Mouse (Mus musculus) layer of hippocampus, postnatal 14 days (tissue): ENCODE results near the gene Tmprss9. TPM values are rescaled to one million over a fixed set of nuclear protein-coding genes. Genes with fewer than 3 reads are reported as not detected.

Experiments
- DNase-seq, 2 experiments: peaks; one replicate each; pipeline ENCODE4 v3.0.0; 2021 to 2022; ENCODE audit warnings: low spot score in 2 of 2, mixed read lengths in 1 of 2
- microRNA-seq, 2 experiments: library from miRNA; unstranded; fragments of <30 nt; microRNA quantifications; one replicate each; pipeline ENCODE4 v1.2.0; 2021
- total RNA-seq, 2 experiments: library from RNA; stranded (reverse); gene quantifications; 2 replicates each; pipeline ENCODE4 v1.2.3; 2021

Tmprss9 gene
- total RNA-seq, 2 experiments from 2014 or later = 0.38 to 0.44 TPM

DNA sequence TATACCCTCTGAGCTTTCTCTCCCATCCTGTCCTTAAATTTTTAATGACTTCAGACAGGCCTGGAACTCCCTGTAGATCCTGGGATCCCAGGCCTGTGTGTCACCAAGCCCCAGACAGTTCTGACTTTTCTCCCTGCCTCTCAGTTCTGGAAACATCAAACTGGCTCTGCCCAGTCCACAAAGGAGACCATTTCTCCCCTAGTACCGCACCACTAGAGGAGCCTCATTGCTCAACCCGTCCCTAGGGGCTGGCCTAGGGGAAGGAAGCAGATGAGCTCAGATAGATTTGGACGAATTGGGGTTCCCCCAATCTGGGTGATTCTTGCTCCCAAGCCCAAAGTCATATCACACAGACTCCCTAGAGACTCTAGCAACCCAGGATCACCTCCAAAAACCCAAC, 63.6 kb downstream of the Tmprss9 start:
- DNase-seq = no peak

GRCm38 (mm10) chr10:80935698-80936097, 64.0 kb downstream of the Tmprss9 start:
- no peak for DNase-seq

- peak; percentile 54 to 65 for DNase-seq
These were observed 64.6 kb downstream of the Tmprss9 start for GRCm38 (mm10) chr10:80936135-80936809.

DNA sequence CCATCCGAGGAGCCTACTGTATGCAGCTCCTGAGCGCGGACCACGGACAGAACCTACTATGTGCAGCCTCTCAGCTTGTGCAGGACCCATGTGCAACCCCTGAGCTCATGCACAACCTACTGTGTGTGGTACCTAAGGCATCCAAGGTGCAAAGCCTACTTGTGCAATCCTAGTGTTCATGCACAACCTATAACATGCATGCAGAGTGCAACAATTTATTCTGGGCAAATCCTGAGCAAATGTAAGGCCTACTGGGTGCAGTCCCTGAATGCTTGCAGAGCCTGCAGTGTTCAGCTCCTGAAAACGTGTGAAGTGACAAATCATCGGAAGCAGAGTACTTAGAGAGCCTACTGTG, 65.1 kb downstream of the Tmprss9 start:
- DNase-seq = no peak

GRCm38 (mm10) chr10:80937646-80938045, 66.0 kb downstream of the Tmprss9 start:
- DNase-seq = no peak

DNA sequence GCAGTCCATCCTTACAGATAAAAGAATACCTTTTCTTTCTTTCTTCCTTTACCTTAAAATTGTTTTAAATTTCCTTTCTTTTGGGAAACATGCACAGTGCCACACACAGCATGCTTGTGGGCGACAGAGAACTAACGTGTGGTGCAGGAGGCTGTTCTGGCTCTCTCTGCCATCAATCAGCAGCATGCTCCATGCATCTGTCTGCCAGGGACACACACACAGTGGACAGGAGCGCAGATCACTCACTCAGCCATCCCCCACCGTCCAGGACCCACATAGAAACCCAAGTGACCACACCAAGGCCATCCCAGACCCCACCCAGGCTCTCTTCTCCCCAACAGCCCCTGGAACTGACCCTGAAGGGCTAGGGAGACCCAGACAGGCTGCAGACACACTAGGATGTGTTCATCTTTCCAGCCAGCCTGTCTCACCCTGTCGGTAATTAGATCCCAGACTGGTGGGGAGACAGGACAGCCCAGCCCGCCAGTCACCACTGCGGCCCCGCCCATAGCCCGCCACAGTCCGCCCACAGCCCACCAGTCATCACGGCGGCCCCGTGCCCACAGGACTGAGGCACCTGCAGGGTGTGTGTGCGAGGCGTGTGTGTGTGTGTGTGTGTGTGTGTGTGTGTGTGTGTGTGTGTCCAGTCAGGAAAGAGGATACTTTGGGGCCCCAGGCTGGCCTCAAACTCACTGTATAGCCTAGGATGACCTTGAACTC, 67.3 kb downstream of the Tmprss9 start:
- no peak for DNase-seq

DNA sequence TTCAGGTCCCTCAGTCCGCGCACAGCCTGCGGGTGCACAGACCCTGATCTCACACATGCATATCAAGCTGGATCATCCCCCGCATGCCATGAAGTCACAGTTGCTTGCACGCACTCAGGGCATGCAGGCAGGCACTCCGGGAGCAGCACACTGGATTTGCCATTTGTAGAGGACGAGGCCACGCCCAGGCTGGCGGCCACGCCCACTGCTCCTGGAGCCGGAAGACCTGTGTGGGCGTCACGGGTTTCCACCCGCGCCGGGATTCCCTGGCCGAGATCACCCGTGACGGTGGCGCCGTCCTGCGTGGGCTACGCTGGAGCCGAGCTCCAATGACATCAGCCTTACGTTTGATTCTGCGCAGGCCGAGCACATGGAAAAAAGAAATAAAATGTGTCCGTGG, 68.0 kb downstream of the Tmprss9 start:
- DNase-seq = peak; percentile 69 to 73

DNA sequence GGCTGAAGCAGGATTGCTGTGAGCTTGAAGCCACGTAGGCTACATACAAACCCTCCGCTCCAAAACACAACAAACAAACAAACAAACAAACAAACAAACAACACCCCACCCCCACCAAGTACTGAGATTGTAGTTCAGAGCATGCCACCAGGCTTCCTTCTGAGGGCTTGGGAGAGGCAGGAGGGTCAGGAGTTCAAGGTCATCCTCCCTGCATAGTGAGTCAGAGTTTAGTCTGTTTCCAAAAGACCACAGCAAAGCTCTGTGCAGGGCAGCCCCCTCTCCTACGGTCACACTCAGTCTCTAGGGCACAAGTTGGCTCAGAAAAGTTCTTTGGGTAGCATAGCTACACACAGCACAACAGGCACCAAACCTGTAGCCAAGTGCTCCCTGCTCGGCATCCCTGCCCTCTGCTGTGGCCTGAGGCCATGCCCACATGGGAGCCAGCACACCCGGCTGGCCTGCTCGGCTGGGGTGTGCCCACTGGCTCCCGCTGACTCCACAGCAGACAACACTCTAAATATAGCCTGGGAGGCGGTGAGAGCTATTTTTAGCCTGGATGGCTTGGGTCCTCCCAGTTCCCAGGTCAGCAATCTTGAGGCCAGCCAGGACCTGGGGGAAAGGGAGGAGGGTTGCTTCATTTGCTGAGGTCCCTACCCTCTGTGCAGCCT, 68.8 kb downstream of the Tmprss9 start:
- DNase-seq = no peak

DNA sequence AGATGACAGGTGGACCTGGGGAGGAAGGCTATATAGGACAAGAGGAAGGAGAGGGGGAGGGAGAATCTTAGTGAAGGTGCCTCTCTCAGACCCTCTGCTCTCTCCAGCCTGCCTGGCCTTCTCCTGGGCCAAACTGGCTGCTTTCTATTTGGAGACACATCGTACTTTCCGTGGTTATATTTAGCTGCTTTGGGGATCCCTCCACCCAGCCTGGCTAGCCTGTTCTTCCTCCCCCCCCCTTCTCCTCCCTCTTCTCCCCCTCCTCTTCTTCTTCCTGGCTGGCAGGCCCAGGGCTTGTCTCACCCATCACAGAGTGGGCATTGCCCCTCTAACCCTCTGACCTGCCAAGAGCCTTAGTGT, 69.3 kb downstream of the Tmprss9 start:
- no peak for DNase-seq

GRCm38 (mm10) chr10:80942919-80943318, 71.3 kb downstream of the Tmprss9 start:
- no peak for DNase-seq

DNA sequence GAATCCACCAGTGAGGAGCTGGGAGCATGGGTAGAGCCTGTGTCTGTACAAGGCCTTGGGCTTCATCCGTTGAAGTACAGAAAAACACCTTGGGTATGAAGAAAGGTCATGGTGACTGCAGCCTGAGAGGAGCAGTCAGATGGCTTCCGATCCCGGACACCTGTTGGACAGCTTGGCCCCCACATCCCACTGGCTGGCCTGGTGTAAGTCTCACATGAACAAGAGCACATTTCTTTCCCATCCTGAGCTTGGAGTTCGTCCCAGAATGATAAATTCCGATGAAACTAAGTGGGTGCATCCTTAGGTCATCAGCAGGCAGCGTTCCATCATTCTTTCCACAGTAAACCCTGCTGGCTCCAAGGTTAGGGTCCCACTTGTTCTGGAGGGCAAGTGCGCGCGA, 72.1 kb downstream of the Tmprss9 start:
- DNase-seq = no peak

DNA sequence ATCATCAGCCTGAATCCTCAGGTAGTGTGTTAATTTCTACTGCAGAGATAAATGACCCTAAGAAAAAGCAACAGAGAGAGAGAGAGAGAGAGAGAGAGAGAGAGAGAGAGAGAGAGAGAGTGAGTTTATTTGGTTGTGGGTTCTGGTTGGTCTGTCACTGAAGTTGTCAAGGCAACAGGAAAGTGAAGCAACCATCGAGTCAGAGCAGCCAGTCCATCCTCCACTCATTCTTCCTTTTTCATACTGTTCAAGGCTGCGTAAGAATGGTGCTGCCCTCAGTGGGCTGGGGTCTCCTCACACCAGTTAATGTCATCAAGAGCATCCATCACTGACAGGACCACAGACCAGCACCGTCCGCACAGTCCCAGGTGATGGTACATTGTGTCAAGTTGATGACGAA, 72.6 kb downstream of the Tmprss9 start:
- DNase-seq = no peak

DNA sequence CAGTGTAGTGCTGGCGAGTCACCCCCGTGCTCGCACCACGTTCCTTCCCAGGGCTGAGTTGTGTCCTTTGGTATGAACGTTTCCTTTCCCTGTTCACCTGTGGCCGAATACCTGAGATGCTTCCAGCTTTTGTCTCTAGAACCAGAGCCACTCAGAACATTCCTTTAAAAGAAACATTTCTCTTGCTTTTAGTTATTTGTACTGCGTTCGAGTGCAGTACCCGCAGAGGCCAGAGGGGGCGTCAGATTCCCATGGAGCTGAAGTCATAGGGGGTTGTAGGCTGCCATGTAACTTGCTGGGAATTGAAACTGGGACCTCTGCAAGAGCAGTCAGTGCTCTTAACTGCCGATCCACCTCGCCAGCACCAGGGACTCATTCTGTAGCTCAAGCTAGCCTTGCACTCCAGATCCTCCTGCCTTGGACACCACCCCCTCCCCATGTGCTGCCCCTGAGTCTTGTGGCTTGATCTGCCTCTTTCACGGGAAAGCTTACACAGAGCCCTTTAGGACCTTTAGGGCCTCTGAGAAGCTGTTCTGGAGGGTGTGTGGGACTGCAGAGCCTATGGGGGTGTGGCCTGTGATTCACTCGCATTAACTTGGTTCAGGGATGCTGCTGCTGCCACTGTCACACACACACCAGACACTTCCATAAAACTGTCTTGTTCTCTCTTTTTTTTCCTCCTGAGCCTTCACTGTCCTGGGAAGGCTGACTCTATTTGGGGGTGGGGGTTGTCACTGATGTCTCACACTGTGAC, 75.2 kb downstream of the Tmprss9 start:
- no peak for DNase-seq

DNA sequence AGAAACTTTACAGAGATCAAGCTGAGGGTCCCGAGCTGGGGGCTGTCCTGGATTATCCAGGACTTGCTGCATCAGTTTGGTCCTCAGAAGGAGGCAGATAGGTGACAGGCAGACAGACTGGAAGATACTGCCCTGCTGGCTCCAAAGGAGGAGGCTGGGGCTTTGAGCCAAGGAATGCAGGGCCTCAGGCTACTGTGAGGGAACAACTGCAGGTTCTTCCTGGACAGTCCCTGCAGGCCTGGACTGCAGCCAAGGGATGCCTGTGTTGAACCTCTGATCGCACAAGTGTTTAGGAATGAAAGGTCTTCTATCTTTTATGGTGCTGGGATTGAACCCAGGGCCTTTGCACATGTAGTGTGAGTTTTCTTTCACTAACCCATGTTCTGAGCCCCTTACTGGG, 76.2 kb downstream of the Tmprss9 start:
- DNase-seq = no peak

DNA sequence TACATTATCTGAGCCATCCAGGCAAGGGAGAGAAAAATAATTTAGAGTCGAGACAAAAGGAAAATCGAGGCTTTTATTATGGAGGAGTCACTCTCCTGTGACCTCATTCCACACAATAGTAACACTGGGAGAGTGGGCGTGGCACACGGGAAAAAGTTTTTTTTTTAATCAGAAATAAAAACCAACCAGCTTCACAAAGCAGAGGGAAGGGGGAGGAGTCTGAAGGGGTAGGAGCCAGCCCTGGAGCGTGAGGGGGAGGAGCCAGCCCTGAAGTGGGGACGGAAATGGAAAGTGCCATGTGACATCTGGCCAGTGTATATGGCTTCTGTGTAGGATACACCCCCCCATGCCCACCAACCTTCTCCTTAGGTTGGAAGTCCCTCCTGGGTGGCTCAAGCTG, 76.9 kb downstream of the Tmprss9 start:
- no peak for DNase-seq

DNA sequence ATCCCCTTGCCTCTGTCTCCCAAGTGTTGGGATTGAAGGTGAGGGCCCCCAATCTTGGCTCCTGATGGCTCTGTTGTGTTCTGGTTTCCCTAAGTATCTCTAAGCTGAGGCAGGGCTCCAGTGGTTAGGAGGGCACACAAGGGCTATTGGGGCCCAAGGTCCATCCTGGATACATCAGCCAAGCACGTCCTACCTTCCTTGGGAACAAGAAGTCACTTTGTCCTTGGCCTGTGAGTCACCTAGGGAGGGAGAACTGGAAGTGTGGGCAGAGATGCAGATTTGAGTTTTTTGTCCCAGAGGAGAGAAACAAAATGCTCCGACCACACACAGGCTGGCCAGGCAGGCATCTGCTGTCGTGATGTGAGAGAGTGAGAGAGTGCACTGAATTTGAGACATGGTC, 77.4 kb downstream of the Tmprss9 start:
- no peak for DNase-seq

Small RNAs within 50 kb of the gene (microRNA-seq; reads per million reads assigned to microRNA genes)
- gene Mir1982 = 4.2 to 5.0 reads per million in 2 experiments

Other genes starting within 250 kb of the Tmprss9 start
- 100 to 1,000 TPM; 176 to 180 TPM for gene Csnk1g2, start 249.0 kb upstream of the Tmprss9 start, total RNA-seq
- gene Btbd2, start 214.8 kb upstream of the Tmprss9 start, total RNA-seq = 10 to 100 TPM; 90.2 to 94.4 TPM
- 10 to 100 TPM; 50.5 to 51.5 TPM for gene Mknk2, start 193.7 kb upstream of the Tmprss9 start, total RNA-seq
- 10 to 100 TPM; 16.1 to 19.0 TPM for gene Mob3a, start 169.9 kb upstream of the Tmprss9 start, total RNA-seq
- 10 to 100 TPM; 44.8 to 54.7 TPM for gene Izumo4, start 169.7 kb upstream of the Tmprss9 start, total RNA-seq
- 100 to 1,000 TPM; 137 to 144 TPM for gene Ap3d1, start 129.6 kb upstream of the Tmprss9 start, total RNA-seq
- 10 to 100 TPM; 60.6 to 62.2 TPM for gene Dot1l, start 116.6 kb upstream of the Tmprss9 start, total RNA-seq
- 10 to 100 TPM; 41.0 to 45.9 TPM for gene Sf3a2, start 73.7 kb upstream of the Tmprss9 start, total RNA-seq
- gene Plekhj1, start 73.2 kb upstream of the Tmprss9 start, total RNA-seq = 10 to 100 TPM; 57.1 to 57.8 TPM
- gene Amh, start 66.6 kb upstream of the Tmprss9 start, total RNA-seq = 1 to 10 TPM; 2.4 to 2.9 TPM
- gene Jsrp1, start 58.4 kb upstream of the Tmprss9 start, total RNA-seq = 1 to 10 TPM; 2.1 to 2.6 TPM
- gene Oaz1, start 45.2 kb upstream of the Tmprss9 start, total RNA-seq = 100 to 1,000 TPM; 429 to 450 TPM
- gene Lingo3, start 27.8 kb upstream of the Tmprss9 start, total RNA-seq = 10 to 100 TPM; 32.6 to 35.5 TPM
- gene Lsm7, start 16.6 kb upstream of the Tmprss9 start, total RNA-seq = 10 to 100 TPM; 47.7 to 50.5 TPM
- gene Sppl2b, start 16.6 kb upstream of the Tmprss9 start, total RNA-seq = 10 to 100 TPM; 71.2 to 71.4 TPM
- gene Timm13, start 29.1 kb downstream of the Tmprss9 start, total RNA-seq = 100 to 1,000 TPM; 161 to 172 TPM
- 10 to 100 TPM; 18.2 to 21.5 TPM for gene Lmnb2, start 46.4 kb downstream of the Tmprss9 start, total RNA-seq
- gene Gadd45b, start 58.2 kb downstream of the Tmprss9 start, total RNA-seq = 10 to 100 TPM; 14.0 to 17.6 TPM
- 100 to 1,000 TPM; 170 to 173 TPM for gene Gng7, start 143.1 kb downstream of the Tmprss9 start, total RNA-seq
- 100 to 1,000 TPM; 100 to 105 TPM for gene Diras1, start 153.8 kb downstream of the Tmprss9 start, total RNA-seq
- gene Slc39a3, start 165.6 kb downstream of the Tmprss9 start, total RNA-seq = 10 to 100 TPM; 63.9 to 70.2 TPM
- 100 to 1,000 TPM; 169 to 174 TPM for gene Sgta, start 188.3 kb downstream of the Tmprss9 start, total RNA-seq
- gene Thop1, start 198.2 kb downstream of the Tmprss9 start, total RNA-seq = 10 to 100 TPM; 52.6 TPM
- under 1 TPM; 0.17 to 0.46 TPM for gene Creb3l3, start 227.0 kb downstream of the Tmprss9 start, total RNA-seq
- 100 to 1,000 TPM; 132 to 134 TPM for gene Map2k2, start 234.1 kb downstream of the Tmprss9 start, total RNA-seq